Mouse (Mus musculus): ENCODE results near the gene Rab5c. TPM values are rescaled to one million over a fixed set of nuclear protein-coding genes. Genes with fewer than 3 reads are reported as not detected.

Rab5c gene
- polyA plus RNA-seq, 1 experiment from 2014 or later: 26.1 TPM

DNA sequence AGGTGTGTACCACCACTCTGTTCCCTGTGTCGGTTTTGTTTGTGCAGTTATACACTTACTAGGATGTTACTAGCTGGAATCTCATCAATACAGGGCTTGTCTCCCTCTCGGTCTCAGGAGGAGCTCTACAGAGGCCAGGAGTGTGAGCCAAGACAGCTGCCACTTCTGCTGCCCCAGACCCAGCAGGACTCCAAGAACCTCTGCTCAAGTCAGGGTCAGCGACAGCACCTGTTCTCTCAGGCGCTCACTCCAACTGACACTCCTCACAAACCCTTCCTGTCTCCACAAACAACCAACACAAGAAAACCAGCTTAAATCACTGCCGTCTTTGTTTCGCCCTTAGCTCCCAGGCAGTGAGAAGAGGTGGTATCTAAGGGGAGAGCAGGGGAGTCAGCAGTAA is 9.4 kb downstream of the Rab5c start:
- Histone ChIP-seq H3K36me3 (peaks cover 8% of the 10 kb centered on the region; the same call in 1 of the 2 replicates), H3K4me3 (replicated peaks) (no peak overlapping the region), H3K9ac (no peak overlapping the region), H3K27me3 (replicated peaks) (no peaks in the 10 kb centered on the region), H3K9me3 (no peaks in the 10 kb centered on the region), H3K27ac (no peak overlapping the region), H3K4me2 (replicated peaks) (no peak overlapping the region), H3K4me1 (replicated peaks) (peaks cover 15% of the 10 kb centered on the region)
- 81% methylated on average over 6 of the region's 6 CpGs for WGBS
- ATAC-seq: no peak

DNA sequence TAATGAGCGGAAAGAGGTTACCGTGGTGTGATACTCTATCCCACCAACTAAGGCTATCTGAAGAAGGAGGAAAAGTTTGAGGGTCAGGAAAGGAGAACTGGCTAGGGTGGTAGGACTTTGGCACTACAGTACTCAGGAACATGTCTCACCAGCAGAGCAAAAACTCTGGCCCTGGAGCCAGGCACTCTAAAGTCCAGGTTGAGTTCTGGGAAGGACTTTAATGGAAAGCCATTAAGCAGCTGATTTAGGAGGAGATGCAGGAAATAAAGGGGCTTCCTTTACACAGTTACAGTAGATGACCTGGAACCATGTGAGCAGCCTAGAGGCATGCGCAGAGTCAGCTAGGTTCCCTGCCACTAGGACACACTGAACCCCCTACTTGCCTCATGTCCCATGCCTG is 10.8 kb downstream of the Rab5c start:
- Histone ChIP-seq H3K4me3 (replicated peaks) (no peak overlapping the region), H3K27me3 (replicated peaks) (no peaks in the 10 kb centered on the region), H3K36me3 (peaks cover 8% of the 10 kb centered on the region; the same call in 1 of the 2 replicates), H3K4me2 (replicated peaks) (no peak overlapping the region), H3K4me1 (replicated peaks) (peaks cover 19% of the 10 kb centered on the region), H3K27ac (no peak overlapping the region), H3K9me3 (no peaks in the 10 kb centered on the region), H3K9ac (no peak overlapping the region)
- ATAC-seq: no peak
- WGBS: 92% methylated on average over 3 of the region's 3 CpGs

GRCm38 (mm10) chr11:100724919-100725512 is 13.0 kb downstream of the Rab5c start:
- Histone ChIP-seq H3K4me2 (replicated peaks) (no peak overlapping the region), H3K4me1 (replicated peaks) (peaks cover 32% of the 10 kb centered on the region), H3K4me3 (replicated peaks) (no peak overlapping the region), H3K27me3 (replicated peaks) (no peaks in the 10 kb centered on the region), H3K27ac (peak overlapping the region; percentile 38), H3K9me3 (no peaks in the 10 kb centered on the region), H3K9ac (no peak overlapping the region), H3K36me3 (peaks cover 8% of the 10 kb centered on the region; the same call in 1 of the 2 replicates)
- WGBS: 24% methylated on average over 5 of the region's 5 CpGs
- peak; percentile 29 for ATAC-seq

- no peak overlapping the region for H3K9ac ChIP-seq
- no peaks in the 10 kb centered on the region for H3K9me3 ChIP-seq
- 36% methylated on average over 2 of the region's 2 CpGs for WGBS
- peak; percentile 56 for ATAC-seq
- no peak overlapping the region for H3K4me2 ChIP-seq (replicated peaks)
- no peak overlapping the region for H3K4me3 ChIP-seq (replicated peaks)
- peak overlapping the region; percentile 23; the same call in 1 of the 2 replicates for H3K27ac ChIP-seq
- no peaks in the 10 kb centered on the region for H3K27me3 ChIP-seq (replicated peaks)
- 0 out of 2 replicates have a peak, but pooled peaks cover 8% of the 10 kb centered on the region for H3K36me3 ChIP-seq
- H3K4me1 ChIP-seq (replicated peaks): peaks cover 32% of the 10 kb centered on the region
Measured at GRCm38 (mm10) chr11:100722493-100723028, 15.5 kb downstream of the Rab5c start.

DNA sequence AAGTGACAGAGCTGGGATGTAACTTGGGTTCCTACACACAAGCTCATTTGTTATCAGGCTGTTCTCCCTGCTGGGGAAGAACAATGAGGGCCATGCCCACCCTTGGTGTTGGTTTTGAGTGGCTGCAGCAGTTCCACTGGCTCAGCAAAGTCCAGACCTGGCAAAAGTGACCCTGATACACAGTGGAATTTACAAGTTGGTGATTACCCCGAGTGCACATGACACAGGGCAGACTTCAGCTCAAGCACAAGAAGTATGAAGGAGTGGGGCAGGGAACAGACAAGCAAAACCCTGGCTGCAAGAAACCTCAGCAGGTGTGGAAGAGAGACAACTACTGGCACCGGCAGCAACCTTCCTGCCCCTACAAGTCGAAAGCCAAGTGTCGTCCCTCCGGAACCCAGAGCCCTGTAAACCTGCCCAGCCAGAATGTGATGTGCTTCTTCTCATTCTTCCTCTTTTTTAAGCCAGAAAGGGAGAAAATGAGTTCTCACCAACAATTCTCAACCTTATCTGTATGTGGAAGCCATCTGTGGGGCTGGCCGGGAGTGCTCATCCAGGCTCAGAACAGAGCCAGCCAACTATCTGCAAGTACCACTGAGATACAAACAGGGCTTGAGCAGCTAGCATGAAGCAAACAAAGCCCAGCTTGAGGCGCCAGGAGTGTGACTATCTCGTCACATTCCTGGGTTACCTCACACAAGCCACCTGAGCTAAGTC is 16.1 kb downstream of the Rab5c start:
- no peak overlapping the region for H3K4me2 ChIP-seq (replicated peaks)
- 0 out of 2 replicates have a peak, but pooled peaks cover 11% of the 10 kb centered on the region for H3K36me3 ChIP-seq
- H3K27me3 ChIP-seq (replicated peaks): no peaks in the 10 kb centered on the region
- ATAC-seq: 0 out of 2 replicates have a peak, but pooled peaks have one; percentile 15
- H3K9ac ChIP-seq: no peak overlapping the region
- H3K4me3 ChIP-seq (replicated peaks): no peak overlapping the region
- no peaks in the 10 kb centered on the region for H3K9me3 ChIP-seq
- H3K27ac ChIP-seq: peak overlapping the region; percentile 23
- H3K4me1 ChIP-seq (replicated peaks): peaks cover 32% of the 10 kb centered on the region
- WGBS: 56% methylated on average over 8 of the region's 8 CpGs

DNA sequence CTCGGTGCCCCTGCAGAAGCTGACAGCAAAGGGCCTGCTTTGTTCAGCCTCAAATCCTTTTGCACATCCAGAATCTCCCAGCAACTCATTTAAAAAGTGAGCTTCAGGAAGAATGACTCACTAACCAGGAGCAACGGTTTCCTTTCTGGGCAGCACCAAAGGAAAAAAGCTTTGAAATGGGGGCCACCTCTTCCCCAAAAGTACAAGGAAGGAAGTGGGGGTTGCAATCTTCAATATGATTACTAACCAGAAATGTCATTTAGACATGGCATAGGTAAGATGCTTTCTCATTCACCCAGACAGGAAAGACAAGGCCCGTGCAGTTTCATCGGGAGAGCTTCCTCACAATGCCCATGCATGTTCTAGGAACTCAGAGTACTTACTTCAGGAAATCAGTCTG is 16.8 kb downstream of the Rab5c start:
- Histone ChIP-seq H3K4me3 (replicated peaks) (no peak overlapping the region), H3K4me1 (replicated peaks) (peaks cover 32% of the 10 kb centered on the region), H3K9ac (no peak overlapping the region), H3K27me3 (replicated peaks) (no peaks in the 10 kb centered on the region), H3K27ac (peak overlapping the region; percentile 18), H3K36me3 (0 out of 2 replicates have a peak, but pooled peaks cover 15% of the 10 kb centered on the region), H3K4me2 (replicated peaks) (no peak overlapping the region), H3K9me3 (no peaks in the 10 kb centered on the region)
- no peak for ATAC-seq
- 63% methylated on average over 4 of the region's 4 CpGs for WGBS

GRCm38 (mm10) chr11:100720345-100720744 is 17.7 kb downstream of the Rab5c start:
- no peak overlapping the region for H3K4me3 ChIP-seq (replicated peaks)
- peaks cover 31% of the 10 kb centered on the region for H3K4me1 ChIP-seq (replicated peaks)
- no peak overlapping the region for H3K4me2 ChIP-seq (replicated peaks)
- H3K27ac ChIP-seq: no peak overlapping the region
- no peaks in the 10 kb centered on the region for H3K27me3 ChIP-seq (replicated peaks)
- WGBS: 74% methylated on average over 5 of the region's 5 CpGs
- H3K36me3 ChIP-seq: peaks cover 22% of the 10 kb centered on the region
- no peak for ATAC-seq
- H3K9ac ChIP-seq: no peak overlapping the region
- H3K9me3 ChIP-seq: no peaks in the 10 kb centered on the region

GRCm38 (mm10) chr11:100719893-100720292 is 18.1 kb downstream of the Rab5c start:
- no peak for ATAC-seq
- H3K4me2 ChIP-seq (replicated peaks): no peak overlapping the region
- H3K27me3 ChIP-seq (replicated peaks): no peaks in the 10 kb centered on the region
- H3K9me3 ChIP-seq: no peaks in the 10 kb centered on the region
- H3K4me3 ChIP-seq (replicated peaks): no peak overlapping the region
- no peak overlapping the region for H3K27ac ChIP-seq
- no peak overlapping the region for H3K9ac ChIP-seq
- WGBS: 88% methylated on average over 11 of the region's 11 CpGs
- H3K36me3 ChIP-seq: peaks cover 23% of the 10 kb centered on the region
- H3K4me1 ChIP-seq (replicated peaks): peaks cover 26% of the 10 kb centered on the region

- H3K4me3 ChIP-seq (replicated peaks): no peak overlapping the region
- no peaks in the 10 kb centered on the region for H3K27me3 ChIP-seq (replicated peaks)
- H3K36me3 ChIP-seq: peaks cover 23% of the 10 kb centered on the region
- H3K9me3 ChIP-seq: no peaks in the 10 kb centered on the region
- no peak overlapping the region for H3K27ac ChIP-seq
- ATAC-seq: no peak
- no peak overlapping the region for H3K9ac ChIP-seq
- H3K4me1 ChIP-seq (replicated peaks): peaks cover 20% of the 10 kb centered on the region
- H3K4me2 ChIP-seq (replicated peaks): no peak overlapping the region
- WGBS: 73% methylated on average over 3 of the region's 3 CpGs
Measured at GRCm38 (mm10) chr11:100719312-100719711, 18.7 kb downstream of the Rab5c start.

DNA sequence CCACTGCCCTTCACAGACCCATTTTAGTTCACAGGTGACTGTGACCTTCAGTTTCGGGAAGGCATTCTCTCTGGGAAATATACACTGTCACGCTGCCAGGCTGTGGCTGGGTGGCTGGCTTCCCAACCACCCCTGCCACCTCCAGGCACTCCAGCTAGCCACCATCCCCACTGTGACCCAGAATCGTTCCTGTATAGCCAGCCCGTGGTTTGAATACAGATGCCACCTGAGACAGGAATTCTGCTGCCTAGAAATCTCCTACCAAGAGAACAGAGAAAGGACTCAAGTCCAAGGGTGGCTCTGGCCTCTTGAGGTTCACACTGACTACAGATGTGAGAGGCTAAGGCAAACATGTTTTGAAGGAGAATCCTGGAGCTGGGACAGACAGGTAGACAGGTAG is 19.1 kb downstream of the Rab5c start:
- ATAC-seq: no peak

GRCm38 (mm10) chr11:100718462-100718861 is 19.6 kb downstream of the Rab5c start:
- Histone ChIP-seq H3K9ac (no peak overlapping the region), H3K4me1 (replicated peaks) (peaks cover 24% of the 10 kb centered on the region), H3K27me3 (replicated peaks) (no peaks in the 10 kb centered on the region), H3K27ac (no peak overlapping the region), H3K4me2 (replicated peaks) (no peak overlapping the region), H3K4me3 (replicated peaks) (no peak overlapping the region), H3K36me3 (peaks cover 23% of the 10 kb centered on the region), H3K9me3 (no peaks in the 10 kb centered on the region)
- no peak for ATAC-seq
- 97% methylated on average over 6 of the region's 7 CpGs for WGBS

More for the DNA sequence above, 19.1 kb downstream of the Rab5c start:
- peaks cover 20% of the 10 kb centered on the region for H3K4me1 ChIP-seq (replicated peaks)
- H3K9ac ChIP-seq: no peak overlapping the region
- H3K36me3 ChIP-seq: peaks cover 23% of the 10 kb centered on the region
- H3K9me3 ChIP-seq: no peaks in the 10 kb centered on the region
- WGBS: 88% methylated on average over 4 of the region's 4 CpGs
- H3K27me3 ChIP-seq (replicated peaks): no peaks in the 10 kb centered on the region
- H3K4me2 ChIP-seq (replicated peaks): no peak overlapping the region
- H3K27ac ChIP-seq: no peak overlapping the region
- no peak overlapping the region for H3K4me3 ChIP-seq (replicated peaks)

DNA sequence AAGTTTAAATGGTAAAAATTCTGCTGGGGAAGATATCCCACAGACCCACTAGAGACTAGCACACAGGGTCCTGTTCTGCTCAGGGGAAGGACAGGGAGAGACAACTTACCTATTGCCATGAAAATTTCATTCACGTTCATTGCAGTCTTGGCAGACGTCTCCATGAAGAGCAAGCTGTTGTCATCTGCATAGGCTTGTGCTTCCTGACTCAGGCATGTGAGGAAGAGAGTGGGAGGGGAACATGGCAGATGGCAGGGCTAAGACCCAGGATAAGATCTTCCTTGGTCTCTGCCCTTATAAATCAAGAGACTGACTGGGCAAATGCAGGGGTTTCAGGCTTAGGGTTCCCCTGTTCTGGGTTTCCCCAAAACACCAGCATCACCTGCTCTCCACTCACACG is 21.4 kb downstream of the Rab5c start:
- H3K4me2 ChIP-seq (replicated peaks): no peak overlapping the region
- H3K27ac ChIP-seq: no peak overlapping the region
- peaks cover 22% of the 10 kb centered on the region for H3K4me1 ChIP-seq (replicated peaks)
- H3K36me3 ChIP-seq: peaks cover 23% of the 10 kb centered on the region
- no peak overlapping the region for H3K4me3 ChIP-seq (replicated peaks)
- 81% methylated on average over 3 of the region's 3 CpGs for WGBS
- H3K9me3 ChIP-seq: no peaks in the 10 kb centered on the region
- no peaks in the 10 kb centered on the region for H3K27me3 ChIP-seq (replicated peaks)
- H3K9ac ChIP-seq: no peak overlapping the region
- no peak for ATAC-seq

All from intestine, embryonic 15.5 days (tissue).